Mouse (Mus musculus): ENCODE data around the gene Alg1.

GRCm38 (mm10) chr16:5216686-5217085 is 16.7 kb upstream of the Alg1 start:
- TF ChIP-seq CTCF (IDR thresholded peaks at IDR 0.05; ENCODE audit: low read depth, low read length) (no peak), POLR2A (IDR thresholded peaks at IDR 0.05; ENCODE audit: extremely low read depth, insufficient read depth, low read length) (no peak)
